Mouse (Mus musculus): Measurements from ENCODE around the gene Olfr1239. TPM values are rescaled to one million over a fixed set of nuclear protein-coding genes. Genes with fewer than 3 reads are reported as not detected.

The Olfr1239 gene
- total RNA-seq (2023) = not detected

DNA sequence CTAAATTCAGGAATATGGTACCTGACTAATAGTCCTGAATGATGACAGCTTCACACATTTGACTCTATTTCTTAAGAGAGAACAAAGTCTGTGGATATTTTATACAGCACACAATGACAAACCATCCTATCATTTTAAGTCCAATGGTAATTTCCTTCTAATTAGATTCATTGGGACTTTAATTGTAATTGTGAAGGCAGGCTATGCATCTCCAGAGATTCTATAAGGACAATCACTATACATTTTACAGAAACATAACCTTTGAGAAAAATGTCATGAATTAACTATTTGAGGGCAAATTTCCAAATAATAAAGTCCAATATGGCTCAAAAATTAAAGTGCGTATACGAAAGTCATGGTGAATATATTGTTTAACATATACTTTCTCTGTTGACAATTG, at the start of gene Olfr1239:
TSS of gene Olfr1239 (minus strand) at position 101 of the 400 bp plus-strand sequence.

DNA sequence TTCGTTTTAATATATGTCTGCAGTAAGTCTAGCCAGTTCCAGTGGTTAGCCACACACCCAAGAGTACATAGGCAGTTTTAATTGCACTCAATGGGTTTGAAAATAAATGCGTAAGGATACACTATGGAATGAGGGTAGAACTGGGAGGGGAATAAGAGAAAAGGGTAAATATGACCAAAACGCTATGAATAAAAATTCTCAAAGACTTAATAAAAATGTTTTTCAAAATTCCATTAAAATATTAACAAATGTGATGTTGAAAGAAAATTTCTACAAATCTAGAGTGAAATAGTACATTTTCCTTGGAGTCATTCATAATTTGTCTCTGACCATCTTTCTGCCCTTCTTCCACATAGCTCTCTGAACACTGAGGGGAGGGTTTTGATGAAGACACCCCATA, 22.7 kb upstream of the Olfr1239 start, which contains the start of gene Olfr1240:
TSS of gene Olfr1240 (minus strand) at position 101 of the 400 bp plus-strand sequence.

DNA sequence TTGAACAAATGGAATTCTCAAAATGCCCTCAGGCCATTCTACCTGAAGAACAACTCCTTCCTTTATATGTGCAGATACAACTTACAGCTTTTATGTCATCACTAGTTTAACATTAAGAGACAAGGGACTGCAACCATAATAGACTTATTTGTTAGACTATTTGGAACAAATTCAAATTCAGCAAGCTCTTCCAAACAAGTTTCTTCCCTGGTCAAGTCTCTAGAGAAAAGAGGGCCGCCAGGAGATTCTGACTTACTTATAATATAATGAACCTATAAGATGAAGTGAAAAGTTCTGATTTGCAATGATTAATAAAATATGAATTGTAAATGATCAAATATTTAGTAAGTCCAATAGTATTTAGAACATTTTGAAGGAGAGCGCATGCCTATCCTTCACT, 10.6 kb downstream of the Olfr1239 start, which contains the start of gene Olfr1238:
TSS of gene Olfr1238 (minus strand) at position 101 of the 400 bp plus-strand sequence.

Other genes starting within 250 kb of the Olfr1239 start
- not detected for gene Olfr1225, start 245.7 kb downstream of the Olfr1239 start, total RNA-seq (2023)
- gene Olfr1226, start 220.4 kb downstream of the Olfr1239 start, total RNA-seq (2023) = not detected
- gene Olfr1228, start 166.3 kb downstream of the Olfr1239 start, total RNA-seq (2023) = not detected
- gene Olfr1229, start 132.4 kb downstream of the Olfr1239 start, total RNA-seq (2023) = not detected
- not detected for gene Olfr1230, start 123.1 kb downstream of the Olfr1239 start, total RNA-seq (2023)
- gene Olfr1231, start 113.3 kb downstream of the Olfr1239 start, total RNA-seq (2023) = not detected
- not detected for gene Olfr1232, start 90.7 kb downstream of the Olfr1239 start, total RNA-seq (2023)
- not detected for gene Olfr1233, start 78.0 kb downstream of the Olfr1239 start, total RNA-seq (2023)
- gene Olfr1234, start 55.5 kb downstream of the Olfr1239 start, total RNA-seq (2023) = not detected
- not detected for gene Olfr1238, start 10.7 kb downstream of the Olfr1239 start, total RNA-seq (2023)
- not detected for gene Olfr1240, start 22.6 kb upstream of the Olfr1239 start, total RNA-seq (2023)
- not detected for gene Olfr1241, start 66.7 kb upstream of the Olfr1239 start, total RNA-seq (2023)
- gene Olfr1242, start 77.9 kb upstream of the Olfr1239 start, total RNA-seq (2023) = not detected
- gene Olfr1243, start 111.1 kb upstream of the Olfr1239 start, total RNA-seq (2023) = not detected
- gene Olfr1245, start 158.0 kb upstream of the Olfr1239 start, total RNA-seq (2023) = not detected
- not detected for gene Olfr1246, start 172.8 kb upstream of the Olfr1239 start, total RNA-seq (2023)
- gene Olfr1247, start 193.7 kb upstream of the Olfr1239 start, total RNA-seq (2023) = under 1 TPM; 0.13 to 0.15 TPM
- gene Olfr1248, start 197.8 kb upstream of the Olfr1239 start, total RNA-seq (2023) = not detected
- not detected for gene Olfr1249, start 214.6 kb upstream of the Olfr1239 start, total RNA-seq (2023)
- gene Olfr1250, start 241.1 kb upstream of the Olfr1239 start, total RNA-seq (2023) = not detected